8 mouse cellular contexts compared by ENCODE assay signal in the genomic region with DNA sequence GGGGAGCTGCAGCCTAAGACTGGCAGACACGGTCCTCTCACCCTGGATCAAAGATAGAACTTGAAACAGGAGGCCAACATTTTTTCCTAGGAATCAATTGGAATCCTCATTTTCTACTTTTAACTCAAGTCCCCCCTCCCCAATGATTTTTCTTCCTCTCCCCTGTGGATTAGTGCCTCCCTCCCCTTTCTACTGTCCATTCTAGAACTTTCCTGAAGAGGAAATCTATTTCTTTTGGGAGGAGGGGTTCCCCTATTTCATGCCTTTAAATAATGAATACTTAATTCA. TPM values are rescaled to one million over a fixed set of nuclear protein-coding genes. Genes with fewer than 3 reads are reported as not detected.
DNase-seq lines count a peak whose midpoint lies in the region; ATAC-seq and TF ChIP-seq lines count a peak whose summit lies in the region.

No protein-coding gene starts in this region.

- no peak for ATAC-seq in heart, embryonic 13.5 days (ENCODE audit: extremely low read depth, insufficient number of reproducible peaks, low FRiP score, low TSS enrichment)
- no peak for ATAC-seq in forebrain, postnatal 0 days
- ATAC-seq in liver, embryonic 14.5 days (ENCODE audit: insufficient read depth) = no peak
- ATAC-seq in megakaryocyte progenitor cell, adult 5-6 weeks (replicated peaks; ENCODE audit: poor library complexity) = no peak

- no peak for TF ChIP-seq CTCF in forebrain, postnatal 0 days (IDR thresholded peaks at IDR 0.05; ENCODE audit: low read depth)
- TF ChIP-seq CTCF in liver, embryonic 14.5 days (IDR thresholded peaks at IDR 0.05; ENCODE audit: low read depth) = no peak

- 11% methylated on average over 1 of the region's 1 CpGs for WGBS in heart, embryonic 13.5 days
- 6% methylated on average over 1 of the region's 1 CpGs for WGBS in forebrain, postnatal 0 days
- WGBS in liver, embryonic 14.5 days (ENCODE audit: insufficient replicate concordance) = 6% methylated on average over 1 of the region's 1 CpGs

- H3K4me3 ChIP-seq in heart, embryonic 13.5 days = peak overlapping the region; percentile 64
- H3K4me3 ChIP-seq in brown adipose tissue, adult 24 weeks (ENCODE audit: insufficient read depth, low read depth, low read length) = peak overlapping the region; percentile 57
- peak overlapping the region; percentile 35 for H3K4me3 ChIP-seq in forebrain, postnatal 0 days (ENCODE audit: low read depth, low read length)
- no peak overlapping the region for H3K4me3 ChIP-seq in liver, embryonic 14.5 days (ENCODE audit: insufficient read depth in 1 of 2, low read depth in 2 of 2, low read length in 2 of 2)

- no peak for DNase-seq in heart, adult 8-10 months (ENCODE audit: low spot score)
- DNase-seq in forebrain, postnatal 0 days = no peak
- no peak for DNase-seq in liver, embryonic 14.5 days (ENCODE audit: low read depth in 3 of 3, low spot score in 3 of 3)
- DNase-seq in urinary bladder, postnatal 36 days (ENCODE audit: low spot score in 2 of 2) = no peak
- DNase-seq in thymus, postnatal 4 days = no peak

- H3K27ac ChIP-seq in heart, embryonic 13.5 days (replicated peaks) = peak overlapping the region; percentile 89
- peak overlapping the region; percentile 44; the same call in 1 of the 2 replicates for H3K27ac ChIP-seq in brown adipose tissue, adult 24 weeks (replicated peaks; ENCODE audit: low read depth, low read length)
- peak overlapping the region; percentile 80; the same call in 1 of the 2 replicates for H3K27ac ChIP-seq in forebrain, postnatal 0 days (ENCODE audit: low read depth, low read length)
- H3K27ac ChIP-seq in liver, embryonic 14.5 days = no peak overlapping the region

- H3K4me2 ChIP-seq in heart, embryonic 13.5 days = peak overlapping the region; percentile 66
- peak overlapping the region; percentile 41 for H3K4me2 ChIP-seq in forebrain, postnatal 0 days (ENCODE audit: low read depth)
- peak overlapping the region; percentile 44; the same call in 1 of the 2 replicates for H3K4me2 ChIP-seq in liver, embryonic 14.5 days (ENCODE audit: low read depth)

- H3K27me3 ChIP-seq in heart, embryonic 13.5 days (replicated peaks) = peaks cover 78% of the 10 kb centered on the region
- peaks cover 71% of the 10 kb centered on the region for H3K27me3 ChIP-seq in forebrain, postnatal 0 days (ENCODE audit: insufficient read depth, low read length)
- H3K27me3 ChIP-seq in liver, embryonic 14.5 days (ENCODE audit: control insufficient read depth, insufficient read depth, low read length) = peaks cover 77% of the 10 kb centered on the region

- H3K36me3 ChIP-seq in heart, embryonic 13.5 days = no peaks in the 10 kb centered on the region
- no peaks in the 10 kb centered on the region for H3K36me3 ChIP-seq in forebrain, postnatal 0 days (ENCODE audit: insufficient read depth)
- H3K36me3 ChIP-seq in liver, embryonic 14.5 days (replicated peaks; ENCODE audit: control insufficient read depth, insufficient read depth, low read depth) = no peaks in the 10 kb centered on the region

- TF ChIP-seq EP300 in liver, embryonic 14.5 days (IDR thresholded peaks at IDR 0.05; ENCODE audit: low read depth) = no peak

- peaks cover 27% of the 10 kb centered on the region for H3K4me1 ChIP-seq in heart, embryonic 13.5 days
- no peaks in the 10 kb centered on the region; the same call in 1 of the 2 replicates for H3K4me1 ChIP-seq in brown adipose tissue, adult 24 weeks (ENCODE audit: control insufficient read depth, insufficient read depth, insufficient read length, low read length)
- no peaks in the 10 kb centered on the region for H3K4me1 ChIP-seq in forebrain, postnatal 0 days (ENCODE audit: insufficient read depth)
- H3K4me1 ChIP-seq in liver, embryonic 14.5 days (replicated peaks; ENCODE audit: control insufficient read depth in 2 of 2, insufficient read depth in 2 of 2, low read length in 1 of 2) = no peaks in the 10 kb centered on the region

- peak overlapping the region; percentile 86 for H3K9ac ChIP-seq in heart, embryonic 13.5 days
- H3K9ac ChIP-seq in forebrain, postnatal 0 days = peak overlapping the region; percentile 52
- H3K9ac ChIP-seq in liver, embryonic 14.5 days (replicated peaks) = no peak overlapping the region

- H3K9me3 ChIP-seq in heart, embryonic 13.5 days = no peaks in the 10 kb centered on the region
- H3K9me3 ChIP-seq in forebrain, postnatal 0 days (ENCODE audit: low read length) = no peaks in the 10 kb centered on the region
- no peaks in the 10 kb centered on the region for H3K9me3 ChIP-seq in liver, embryonic 14.5 days (ENCODE audit: control insufficient read depth, low read length)

RNA-seq across cellular contexts. Expression of a gene that starts 0.2 kb away (rescaled TPM):
- 24.5 and 27.3 TPM in 2 replicates for polyA plus RNA-seq in heart, embryonic 13.5 days (2015; fragmentation: Nextera tagmentation; extraction: Ambion mirVana)
- 10 to 100 TPM; 12.5 to 23.1 (median 20.3) TPM for total RNA-seq in heart, adult 8-10 months (2022)
- 10.5 and 14.5 TPM in 2 replicates for polyA plus RNA-seq in brown adipose tissue, adult 24 weeks (2012; ENCODE audit: insufficient read depth, insufficient read length, missing spikeins)
- 23.7 and 49.9 TPM in 2 replicates for total RNA-seq in forebrain, postnatal 0 days (2014; rRNA removed)
- polyA plus RNA-seq in forebrain, postnatal 0 days (2015; fragmentation: Nextera tagmentation; extraction: Ambion mirVana) = 46.4 and 92.8 TPM in 2 replicates
- 10.1 and 12.0 TPM in 2 replicates for polyA plus RNA-seq in liver, embryonic 14.5 days (2012; rRNA removed)
- polyA plus RNA-seq in liver, embryonic 14.5 days (2014; fragmentation: Nextera tagmentation; extraction: Ambion mirVana) = 6.3 and 8.5 TPM in 2 replicates
- total RNA-seq in megakaryocyte progenitor cell, adult 5-6 weeks (2015) = not detected in 2 replicates
- not detected in 2 replicates for total RNA-seq in megakaryocyte progenitor cell, adult 5-6 weeks (2017)

Comparison
In these comparisons a context has a peak if more than half of its experiments do, and no peak if none do; other contexts are left out.
1. H3K4me3 ChIP-seq: peak in heart, embryonic 13.5 days (single experiment), brown adipose tissue, adult 24 weeks (single experiment) and forebrain, postnatal 0 days (single experiment); none in liver, embryonic 14.5 days (0 of 2).
2. Peak in every context shown above with its lines, with median percentiles within 50 percentile points of each other: H3K4me2 ChIP-seq.